Mouse (Mus musculus): ENCODE measurements around the gene Nfxl1. TPM values are rescaled to one million over a fixed set of nuclear protein-coding genes. Genes with fewer than 3 reads are reported as not detected.

Gene Nfxl1
- polyA plus RNA-seq, 1 experiment from 2014 or later: 25.4 TPM

DNA sequence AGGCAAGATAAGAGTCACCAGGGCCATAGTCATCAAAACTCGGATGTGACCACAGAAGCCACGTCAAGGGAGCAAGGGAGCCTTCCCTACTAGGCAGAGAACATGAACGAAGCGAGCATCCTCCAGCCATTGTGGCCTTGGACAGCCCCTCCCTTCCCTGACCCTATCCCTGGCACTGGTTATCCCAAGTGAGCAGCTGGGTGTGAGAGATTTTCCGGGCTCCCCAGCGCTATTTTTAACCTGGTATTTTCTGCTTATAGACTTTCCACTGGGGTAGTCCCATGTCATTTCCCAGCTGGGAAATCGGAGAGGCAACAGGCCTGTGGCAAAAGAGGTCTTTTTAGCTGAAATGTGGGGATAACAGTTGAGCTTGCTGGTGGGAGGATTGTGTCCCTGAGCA, 65.6 kb downstream of the Nfxl1 start:
- Histone ChIP-seq H3K4me2 (no peak overlapping the region), H3K27ac (ENCODE audit: low read depth) (no peak overlapping the region), H3K4me1 (ENCODE audit: insufficient read depth) (no peaks in the 10 kb centered on the region), H3K27me3 (ENCODE audit: insufficient read depth, low read length) (no peaks in the 10 kb centered on the region), H3K9me3 (ENCODE audit: low read depth, low read length) (no peaks in the 10 kb centered on the region), H3K4me3 (ENCODE audit: low read depth, low read length) (no peak overlapping the region), H3K9ac (no peak overlapping the region), H3K36me3 (ENCODE audit: insufficient read depth) (no peaks in the 10 kb centered on the region)
- ATAC-seq (ENCODE audit: insufficient read depth): no peak
- DNase-seq: no peak
- WGBS: 62% methylated on average over 7 of the region's 7 CpGs
- no peak for TF ChIP-seq CTCF (IDR thresholded peaks at IDR 0.05; ENCODE audit: low read depth)

- Histone ChIP-seq H3K27ac (ENCODE audit: low read depth) (no peak overlapping the region), H3K27me3 (ENCODE audit: insufficient read depth, low read length) (no peaks in the 10 kb centered on the region), H3K36me3 (ENCODE audit: insufficient read depth) (no peaks in the 10 kb centered on the region), H3K4me2 (no peak overlapping the region), H3K9me3 (ENCODE audit: low read depth, low read length) (no peaks in the 10 kb centered on the region), H3K9ac (no peak overlapping the region), H3K4me1 (ENCODE audit: insufficient read depth) (no peaks in the 10 kb centered on the region), H3K4me3 (ENCODE audit: low read depth, low read length) (no peak overlapping the region)
- TF ChIP-seq CTCF (IDR thresholded peaks at IDR 0.05; ENCODE audit: low read depth): no peak
- WGBS: 36% methylated on average over 2 of the region's 2 CpGs
- ATAC-seq (ENCODE audit: insufficient read depth) (no peak), DNase-seq (no peak)
Observed at GRCm38 (mm10) chr5:72491232-72491631, 68.3 kb downstream of the Nfxl1 start.

- ATAC-seq (ENCODE audit: insufficient read depth) (no peak), DNase-seq (no peak)
- no peak for TF ChIP-seq CTCF (IDR thresholded peaks at IDR 0.05; ENCODE audit: low read depth)
- no peaks in the 10 kb centered on the region for H3K27me3 ChIP-seq (ENCODE audit: insufficient read depth, low read length)
- H3K27ac ChIP-seq (ENCODE audit: low read depth): no peak overlapping the region
- no peak overlapping the region for H3K9ac ChIP-seq
- no peak overlapping the region for H3K4me2 ChIP-seq
- H3K9me3 ChIP-seq (ENCODE audit: low read depth, low read length): no peaks in the 10 kb centered on the region
- no peaks in the 10 kb centered on the region for H3K36me3 ChIP-seq (ENCODE audit: insufficient read depth)
- no peak overlapping the region for H3K4me3 ChIP-seq (ENCODE audit: low read depth, low read length)
- H3K4me1 ChIP-seq (ENCODE audit: insufficient read depth): no peaks in the 10 kb centered on the region
- WGBS: 31% methylated on average over 7 of the region's 7 CpGs
Observed at GRCm38 (mm10) chr5:72480456-72480855, 79.0 kb downstream of the Nfxl1 start.

- DNase-seq (peak; percentile 62), ATAC-seq (ENCODE audit: insufficient read depth) (peak; percentile 85)
- H3K9me3 ChIP-seq (ENCODE audit: low read depth, low read length): no peaks in the 10 kb centered on the region
- H3K4me1 ChIP-seq (ENCODE audit: insufficient read depth): peaks cover 10% of the 10 kb centered on the region
- 20% methylated on average over 12 of the region's 12 CpGs for WGBS
- no peaks in the 10 kb centered on the region for H3K36me3 ChIP-seq (ENCODE audit: insufficient read depth)
- no peak for TF ChIP-seq CTCF (IDR thresholded peaks at IDR 0.05; ENCODE audit: low read depth)
- no peaks in the 10 kb centered on the region for H3K27me3 ChIP-seq (ENCODE audit: insufficient read depth, low read length)
- H3K9ac ChIP-seq: no peak overlapping the region
- 0 out of 2 replicates have a peak overlapping the region, but pooled peaks have one; percentile 22 for H3K27ac ChIP-seq (ENCODE audit: low read depth)
- H3K4me2 ChIP-seq: peak overlapping the region; percentile 8; the same call in 1 of the 2 replicates
- no peak overlapping the region for H3K4me3 ChIP-seq (ENCODE audit: low read depth, low read length)
Observed at GRCm38 (mm10) chr5:72472317-72473009, 87.0 kb downstream of the Nfxl1 start.

- Histone ChIP-seq H3K4me3 (ENCODE audit: low read depth, low read length) (no peak overlapping the region), H3K9ac (no peak overlapping the region), H3K4me1 (ENCODE audit: insufficient read depth) (peaks cover 10% of the 10 kb centered on the region), H3K27ac (ENCODE audit: low read depth) (no peak overlapping the region), H3K4me2 (no peak overlapping the region), H3K9me3 (ENCODE audit: low read depth, low read length) (no peaks in the 10 kb centered on the region), H3K27me3 (ENCODE audit: insufficient read depth, low read length) (no peaks in the 10 kb centered on the region), H3K36me3 (ENCODE audit: insufficient read depth) (no peaks in the 10 kb centered on the region)
- TF ChIP-seq CTCF (IDR thresholded peaks at IDR 0.05; ENCODE audit: low read depth): no peak
- WGBS: 36% methylated on average over 7 of the region's 7 CpGs
- DNase-seq: peak; percentile 20
- ATAC-seq (ENCODE audit: insufficient read depth): peak; percentile 12; the same call in 1 of the 2 replicates
Observed at GRCm38 (mm10) chr5:72471746-72472145, 87.7 kb downstream of the Nfxl1 start.

GRCm38 (mm10) chr5:72464932-72465331, 94.6 kb downstream of the Nfxl1 start:
- ATAC-seq (ENCODE audit: insufficient read depth): no peak
- no peaks in the 10 kb centered on the region for H3K9me3 ChIP-seq (ENCODE audit: low read depth, low read length)
- H3K36me3 ChIP-seq (ENCODE audit: insufficient read depth): no peaks in the 10 kb centered on the region
- no peak for TF ChIP-seq CTCF (IDR thresholded peaks at IDR 0.05; ENCODE audit: low read depth)
- DNase-seq: no peak
- H3K27me3 ChIP-seq (ENCODE audit: insufficient read depth, low read length): no peaks in the 10 kb centered on the region
- H3K9ac ChIP-seq: no peak overlapping the region
- no peak overlapping the region for H3K4me3 ChIP-seq (ENCODE audit: low read depth, low read length)
- no peak overlapping the region for H3K4me2 ChIP-seq
- no peaks in the 10 kb centered on the region for H3K4me1 ChIP-seq (ENCODE audit: insufficient read depth)
- WGBS: 65% methylated on average over 3 of the region's 3 CpGs
- H3K27ac ChIP-seq (ENCODE audit: low read depth): no peak overlapping the region

Other genes starting within 250 kb of the Nfxl1 start
- gene Corin, start 55.2 kb downstream of the Nfxl1 start, polyA plus RNA-seq (2014; fragmentation: Nextera tagmentation; extraction: Ambion mirVana): 0.89 and 1.9 TPM in 2 replicates
- 0.14 TPM in 1 of 2 replicates, not detected in the other for gene Zar1, start 21.6 kb upstream of the Nfxl1 start, polyA plus RNA-seq (2014; fragmentation: Nextera tagmentation; extraction: Ambion mirVana)
- 0.17 and 0.20 TPM in 2 replicates for gene Gm5868, start 27.9 kb upstream of the Nfxl1 start, polyA plus RNA-seq (2014; fragmentation: Nextera tagmentation; extraction: Ambion mirVana)
- gene Cnga1, start 84.6 kb upstream of the Nfxl1 start, polyA plus RNA-seq (2014; fragmentation: Nextera tagmentation; extraction: Ambion mirVana): not detected in 2 replicates
- gene Nipal1, start 88.1 kb upstream of the Nfxl1 start, polyA plus RNA-seq (2014; fragmentation: Nextera tagmentation; extraction: Ambion mirVana): 0.29 and 0.31 TPM in 2 replicates
- gene Txk, start 193.1 kb upstream of the Nfxl1 start, polyA plus RNA-seq (2014; fragmentation: Nextera tagmentation; extraction: Ambion mirVana): 0.08 TPM in 1 of 2 replicates, not detected in the other